Mouse (Mus musculus) stomach, embryonic 14.5 days (tissue): ENCODE data around the gene Slitrk1. TPM values are rescaled to one million over a fixed set of nuclear protein-coding genes. Genes with fewer than 3 reads are reported as not detected.
A peak's percentile ranks its signal among the peaks of the same experiment; 100 is the strongest.

Experiments
- ATAC-seq: fragments of 200-750 bp; cut with Nextera tagmentation; 2 replicates; pipeline ENCODE4 v1.8.0; 2017; ENCODE audit warnings: low read depth, moderate TSS enrichment; ENCODE audit not compliant: insufficient number of reproducible peaks, insufficient read depth, low FRiP score
- H3K27ac ChIP-seq: fragments of 300-500 bp; sonication (generic); 2 replicates; pipeline ENCODE4 v1.5.1; 2014; ENCODE audit warnings: mild to moderate bottlenecking, low read length, moderate library complexity, mixed read lengths
- H3K27me3 ChIP-seq: fragments of 300-500 bp; sonication (generic); 2 replicates; pipeline ENCODE4 v1.6.1; 2014; ENCODE audit warnings: low read length, control low read depth, mixed read lengths; ENCODE audit not compliant: control insufficient read depth, insufficient read depth
- H3K36me3 ChIP-seq: fragments of 300-500 bp; sonication (generic); 2 replicates; pipeline ENCODE4 v1.6.1; 2014; ENCODE audit warnings: mild to moderate bottlenecking, control low read depth, low read length, moderate library complexity, mixed read lengths; ENCODE audit not compliant: control insufficient read depth, insufficient read depth
- H3K4me1 ChIP-seq: fragments of 300-500 bp; sonication (generic); 2 replicates; pipeline ENCODE4 v1.6.1; 2014; ENCODE audit warnings: low read length, control low read depth, mixed read lengths; ENCODE audit not compliant: control insufficient read depth, insufficient read depth
- H3K4me2 ChIP-seq: fragments of 300-500 bp; sonication (generic); replicated peaks from 2 replicates; pipeline ENCODE4 v1.6.1; 2014; ENCODE audit warnings: low read depth, low read length, control low read depth
- H3K4me3 ChIP-seq: fragments of 300-500 bp; sonication (generic); 2 replicates; pipeline ENCODE4 v1.5.1; 2014; ENCODE audit warnings: low read depth, low read length, control low read depth
- H3K9ac ChIP-seq: fragments of 300-500 bp; sonication (generic); replicated peaks from 2 replicates; pipeline ENCODE4 v1.6.1; 2014; ENCODE audit warnings: low read depth, mild to moderate bottlenecking, control low read depth, low read length, moderate library complexity, mixed read lengths
- H3K9me3 ChIP-seq: fragments of 300-500 bp; sonication (generic); 2 replicates; pipeline ENCODE4 v1.6.1; 2016; ENCODE audit warnings: low read depth, low read length, control low read depth; ENCODE audit not compliant: control insufficient read depth
- WGBS: fragments of 180-500 bp; shearing (Covaris S2); extraction: QIAGEN DNeasy Blood & Tissue Kit; methylation state at CpG from one replicate; pipeline ENCODE4 v1.1.7; 2014; 5-methylcytosine and 5-hydroxymethylcytosine counted together
- polyA plus RNA-seq: library from polyadenylated mRNA; unstranded; fragments of >200 nt; fragmentation: Nextera tagmentation; extraction: Ambion mirVana; gene quantifications from 2 replicates; pipeline ENCODE4 v1.2.1, GENCODE M21; 2014

Slitrk1 gene
- 1.5 and 2.2 TPM in 2 replicates for polyA plus RNA-seq

- Histone ChIP-seq H3K4me2 (peak within 1 kb of the TSS; percentile 66), H3K4me1 (peaks cover 10% of the 10 kb centered on the region; the same call in 1 of the 2 replicates), H3K4me3 (peak within 1 kb of the TSS; percentile 31), H3K27me3 (peaks cover 9% of the 10 kb centered on the region; the same call in 1 of the 2 replicates), H3K9me3 (no peaks in the 10 kb centered on the region), H3K9ac (no peak within 1 kb of the TSS), H3K36me3 (no peaks in the 10 kb centered on the region), H3K27ac (no peak within 1 kb of the TSS)
- peak; percentile 73; the same call in 1 of the 2 replicates for ATAC-seq
- 1% methylated on average over 21 of the region's 25 CpGs for WGBS
Measured at GRCm38 (mm10) chr14:108913714-108914263, at the start of gene Slitrk1. Slitrk1 (minus strand) TSS chr14:108914158.

GRCm38 (mm10) chr14:108935777-108936176 lies 21.8 kb upstream of the Slitrk1 start:
- H3K4me1 ChIP-seq: no peaks in the 10 kb centered on the region
- no peak overlapping the region for H3K27ac ChIP-seq
- 66% methylated on average over 1 of the region's 1 CpGs for WGBS
- no peaks in the 10 kb centered on the region for H3K36me3 ChIP-seq
- no peak overlapping the region for H3K4me2 ChIP-seq
- no peaks in the 10 kb centered on the region for H3K9me3 ChIP-seq
- H3K4me3 ChIP-seq: no peak overlapping the region
- no peaks in the 10 kb centered on the region for H3K27me3 ChIP-seq
- no peak for ATAC-seq
- no peak overlapping the region for H3K9ac ChIP-seq

- peaks cover 10% of the 10 kb centered on the region; the same call in 1 of the 2 replicates for H3K4me1 ChIP-seq
- peaks cover 9% of the 10 kb centered on the region; the same call in 1 of the 2 replicates for H3K27me3 ChIP-seq
- no peak for ATAC-seq
- no peaks in the 10 kb centered on the region for H3K9me3 ChIP-seq
- peak overlapping the region; percentile 31 for H3K4me3 ChIP-seq
- no peak overlapping the region for H3K27ac ChIP-seq
- no peaks in the 10 kb centered on the region for H3K36me3 ChIP-seq
- no peak overlapping the region for H3K9ac ChIP-seq
- H3K4me2 ChIP-seq: peak overlapping the region; percentile 66
- 19% methylated on average over 16 of the region's 16 CpGs for WGBS
Measured at GRCm38 (mm10) chr14:108914336-108914735, 378 bp upstream of the Slitrk1 start.

GRCm38 (mm10) chr14:108912876-108913490 lies 975 bp downstream of the Slitrk1 start:
- peak overlapping the region; percentile 31 for H3K4me3 ChIP-seq
- H3K9ac ChIP-seq: no peak overlapping the region
- H3K4me1 ChIP-seq: peaks cover 10% of the 10 kb centered on the region; the same call in 1 of the 2 replicates
- WGBS: 2% methylated on average over 21 of the region's 21 CpGs
- no peak overlapping the region for H3K27ac ChIP-seq
- no peak for ATAC-seq
- no peaks in the 10 kb centered on the region for H3K36me3 ChIP-seq
- peak overlapping the region; percentile 66 for H3K4me2 ChIP-seq
- H3K27me3 ChIP-seq: peaks cover 9% of the 10 kb centered on the region; the same call in 1 of the 2 replicates
- no peaks in the 10 kb centered on the region for H3K9me3 ChIP-seq

GRCm38 (mm10) chr14:108912021-108912875 lies 1.7 kb downstream of the Slitrk1 start:
- peak overlapping the region; percentile 31 for H3K4me3 ChIP-seq
- 3% methylated on average over 24 of the region's 24 CpGs for WGBS
- no peak overlapping the region for H3K27ac ChIP-seq
- peaks cover 10% of the 10 kb centered on the region; the same call in 1 of the 2 replicates for H3K4me1 ChIP-seq
- H3K36me3 ChIP-seq: no peaks in the 10 kb centered on the region
- no peak overlapping the region for H3K9ac ChIP-seq
- peak; percentile 34; the same call in 1 of the 2 replicates for ATAC-seq
- no peaks in the 10 kb centered on the region for H3K9me3 ChIP-seq
- peak overlapping the region; percentile 66 for H3K4me2 ChIP-seq
- H3K27me3 ChIP-seq: peaks cover 9% of the 10 kb centered on the region; the same call in 1 of the 2 replicates

GRCm38 (mm10) chr14:108911138-108911841 lies 2.7 kb downstream of the Slitrk1 start:
- Histone ChIP-seq H3K9ac (no peak overlapping the region), H3K36me3 (no peaks in the 10 kb centered on the region), H3K4me2 (peak overlapping the region; percentile 66), H3K27me3 (peaks cover 9% of the 10 kb centered on the region; the same call in 1 of the 2 replicates), H3K4me1 (peaks cover 10% of the 10 kb centered on the region; the same call in 1 of the 2 replicates), H3K9me3 (no peaks in the 10 kb centered on the region), H3K4me3 (peak overlapping the region; percentile 31), H3K27ac (no peak overlapping the region)
- ATAC-seq: no peak
- 4% methylated on average over 24 of the region's 24 CpGs for WGBS

GRCm38 (mm10) chr14:108910449-108911137 lies 3.4 kb downstream of the Slitrk1 start:
- H3K9me3 ChIP-seq: no peaks in the 10 kb centered on the region
- H3K36me3 ChIP-seq: no peaks in the 10 kb centered on the region
- peaks cover 10% of the 10 kb centered on the region; the same call in 1 of the 2 replicates for H3K4me1 ChIP-seq
- WGBS: 7% methylated on average over 19 of the region's 19 CpGs
- H3K4me3 ChIP-seq: peak overlapping the region; percentile 31
- no peak overlapping the region for H3K27ac ChIP-seq
- no peak for ATAC-seq
- no peak overlapping the region for H3K9ac ChIP-seq
- H3K27me3 ChIP-seq: peaks cover 9% of the 10 kb centered on the region; the same call in 1 of the 2 replicates
- peak overlapping the region; percentile 66 for H3K4me2 ChIP-seq
